Mouse (Mus musculus) c-Kit-positive CD71-positive TER-119-negative erythroid progenitor cells, embryonic 14.5 days (primary cell): ENCODE measurements at regions not wholly inside any gene's neighbourhood (a gene's known extent, or its start where the extent isn't known, plus 50 kb on each side); places are given as distances from the start of the nearest gene placed in this dataset.
"Not testable (repeated sequence)": the region's sequence is repeated elsewhere in the genome, so short reads cannot be mapped to it uniquely, and the experiment has no call there.

ENCODE experiments used
- DNase-seq: peaks from one replicate; pipeline ENCODE4 v3.0.0-alpha.2; 2013; ENCODE audit warnings: low read depth

DNA sequence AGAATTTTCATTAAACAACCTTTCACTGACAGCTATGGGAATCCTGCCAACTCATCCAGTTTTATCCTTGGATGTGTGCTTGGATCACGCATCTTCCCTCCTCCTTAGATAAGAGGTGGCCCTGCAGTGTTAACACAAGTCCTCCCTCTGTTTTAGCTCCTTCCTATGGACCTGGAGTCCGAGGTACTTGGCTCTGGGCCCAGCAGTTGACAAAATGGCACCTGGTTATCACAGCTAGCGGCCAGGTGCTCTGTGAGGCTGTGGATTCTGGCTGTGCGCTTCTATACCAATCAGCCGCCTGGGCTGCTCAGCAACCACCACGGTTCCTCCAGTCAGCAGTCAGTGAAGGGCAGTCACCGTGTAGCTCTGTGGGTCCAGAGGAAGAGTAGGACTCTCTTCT is 157.4 kb downstream of the Prdm2 start:
- no peak for DNase-seq

DNA sequence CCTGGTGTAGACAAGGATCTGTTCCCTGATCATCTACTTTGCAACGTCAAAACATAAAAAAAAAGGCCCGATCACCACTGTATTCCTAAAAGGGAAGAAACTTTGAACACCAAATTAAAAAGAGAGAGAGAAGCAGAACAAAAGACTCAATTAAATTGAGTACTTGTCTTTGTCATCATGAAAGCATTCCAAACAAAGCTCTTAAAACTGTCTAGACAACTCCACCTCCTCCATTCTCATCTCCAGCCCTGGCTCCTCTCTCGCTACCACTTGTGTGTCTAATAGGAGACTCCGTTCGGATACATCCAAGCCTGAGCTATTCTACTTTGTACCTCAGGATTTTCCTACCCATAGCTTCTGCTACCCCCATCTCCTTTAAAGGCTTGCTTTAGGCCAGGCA is 159.8 kb downstream of the Prdm2 start:
- no peak for DNase-seq

DNA sequence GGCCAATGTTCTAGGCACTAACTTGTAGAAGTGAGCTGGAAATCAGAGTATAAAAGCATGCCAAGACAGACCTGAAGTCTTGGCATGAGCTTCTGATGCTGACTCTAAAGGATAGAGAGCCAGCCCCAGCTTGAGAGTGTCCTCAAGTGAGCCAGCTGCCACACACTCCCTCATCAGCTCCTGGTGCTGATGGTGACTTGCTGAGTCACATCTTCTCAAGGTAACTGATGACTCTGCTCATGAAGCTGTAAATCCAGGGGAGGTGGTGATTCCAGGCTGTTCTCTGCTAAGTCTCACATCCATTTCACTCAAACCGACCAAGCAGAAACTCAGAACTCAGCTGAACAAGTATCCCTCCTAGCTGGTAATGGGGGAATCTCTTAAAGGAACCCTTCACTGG is 161.6 kb downstream of the Prdm2 start:
- DNase-seq = no peak

DNA sequence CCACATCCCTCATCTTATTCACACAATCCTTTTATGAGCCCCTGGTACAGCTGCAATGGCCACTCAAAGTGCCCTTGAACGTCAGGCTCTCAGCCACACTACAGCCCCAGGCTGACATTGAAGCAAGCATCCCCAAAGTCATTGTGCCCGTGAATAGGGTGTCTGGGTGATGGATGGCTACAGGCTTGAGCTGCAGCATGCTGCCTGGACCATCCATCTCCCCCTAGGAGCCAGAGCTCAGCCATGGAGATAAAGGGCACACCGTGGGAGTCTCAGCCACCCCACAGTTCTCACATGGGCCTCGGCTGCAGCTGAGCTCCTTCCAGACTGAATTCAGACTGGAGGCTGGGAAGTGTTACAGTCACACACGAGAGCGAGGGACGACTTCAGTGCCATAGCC is 167.6 kb downstream of the Prdm2 start:
- no peak for DNase-seq

DNA sequence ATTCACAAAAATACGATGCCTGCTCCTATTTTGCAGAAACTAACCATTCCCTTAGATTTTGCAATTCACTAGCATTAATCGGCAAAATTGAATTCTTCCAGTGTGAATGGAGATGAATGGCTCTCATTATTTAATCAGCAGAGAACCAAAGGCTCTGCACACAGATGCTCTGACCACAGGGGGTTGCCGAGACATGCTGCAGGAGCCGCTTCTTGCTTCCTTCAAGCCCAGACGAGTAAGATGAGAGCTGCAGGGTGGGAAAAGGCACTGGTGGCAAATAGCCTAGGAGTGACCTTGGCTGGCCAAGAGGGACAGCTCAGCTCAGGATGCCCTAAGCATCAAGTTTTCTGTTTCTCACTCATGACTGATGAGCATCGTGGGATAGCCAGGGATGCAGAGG is 170.0 kb downstream of the Prdm2 start:
- DNase-seq = no peak

DNA sequence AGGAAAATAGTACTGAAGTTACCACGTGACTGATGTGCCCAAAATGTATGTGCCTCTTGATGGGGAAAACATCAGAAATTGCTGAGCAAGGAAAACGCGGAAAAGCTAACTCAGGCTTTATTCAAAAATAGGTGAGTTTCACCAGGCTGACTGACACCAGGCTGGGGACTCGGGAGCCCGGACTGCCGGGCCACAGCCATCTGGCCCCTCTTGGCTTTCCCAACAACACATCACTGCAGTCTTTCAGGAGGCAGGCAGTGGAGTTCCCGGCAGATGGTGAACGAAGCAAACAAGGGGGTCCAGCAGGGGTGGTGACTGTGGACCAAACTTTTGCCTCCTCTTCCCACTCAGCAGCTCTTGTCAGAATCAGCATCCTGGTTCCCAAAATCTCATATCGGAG is 174.2 kb downstream of the Prdm2 start:
- DNase-seq = no peak

DNA sequence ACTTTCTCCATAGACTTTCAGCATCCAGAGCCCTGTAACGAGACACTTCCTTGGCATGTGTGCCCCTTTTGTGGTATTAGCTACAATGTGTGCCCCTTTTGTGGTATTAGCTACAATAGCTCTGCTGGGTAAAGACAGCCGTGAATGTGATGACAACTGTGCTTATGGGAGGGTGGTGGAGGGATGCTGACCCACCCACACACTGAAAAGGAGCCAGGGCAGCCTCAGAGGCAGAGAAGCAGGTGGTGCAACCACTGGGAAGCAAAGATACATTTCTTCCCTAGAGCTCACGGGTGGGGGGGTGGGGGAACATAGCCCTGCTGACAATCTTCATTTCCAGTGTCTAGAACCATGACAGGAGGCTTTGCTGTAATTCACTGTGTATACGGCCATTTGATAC is 176.1 kb downstream of the Prdm2 start:
- DNase-seq = no peak

DNA sequence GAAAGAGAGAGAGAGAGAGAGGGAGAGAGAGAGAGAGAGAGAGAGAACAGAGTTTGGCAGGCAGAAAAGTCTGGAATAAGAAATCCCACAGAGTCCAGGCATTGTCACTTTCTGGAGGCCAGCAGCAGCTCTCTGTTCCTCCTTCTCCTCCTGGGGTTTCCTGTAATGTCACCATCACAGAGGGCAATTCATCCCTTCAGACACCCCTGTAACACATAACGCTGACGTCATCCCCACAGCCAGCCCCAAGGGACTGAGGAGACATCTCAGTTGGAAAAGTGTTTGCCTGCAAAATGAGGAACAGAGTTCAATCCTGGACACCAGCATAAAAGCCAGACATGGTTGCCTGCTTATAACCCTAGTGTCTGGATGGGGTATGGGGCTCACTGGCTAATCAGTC is 177.7 kb downstream of the Prdm2 start:
- not testable (repeated sequence) for DNase-seq

DNA sequence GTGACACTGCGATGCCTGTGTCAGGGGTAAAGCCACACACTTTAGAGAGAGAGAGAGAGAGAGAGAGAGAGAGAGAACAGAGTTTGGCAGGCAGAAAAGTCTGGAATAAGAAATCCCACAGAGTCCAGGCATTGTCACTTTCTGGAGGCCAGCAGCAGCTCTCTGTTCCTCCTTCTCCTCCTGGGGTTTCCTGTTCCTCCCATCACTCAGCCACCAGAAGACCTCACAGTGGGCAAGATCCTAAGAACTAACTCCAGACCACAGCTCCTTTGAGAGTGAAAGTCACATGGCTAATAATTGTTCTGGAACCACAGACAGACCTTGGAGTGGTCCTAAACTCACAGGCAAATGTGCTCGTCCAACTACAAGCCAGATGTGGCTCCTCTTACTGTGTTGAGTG is 178.5 kb downstream of the Prdm2 start:
- DNase-seq = not testable (repeated sequence)

DNA sequence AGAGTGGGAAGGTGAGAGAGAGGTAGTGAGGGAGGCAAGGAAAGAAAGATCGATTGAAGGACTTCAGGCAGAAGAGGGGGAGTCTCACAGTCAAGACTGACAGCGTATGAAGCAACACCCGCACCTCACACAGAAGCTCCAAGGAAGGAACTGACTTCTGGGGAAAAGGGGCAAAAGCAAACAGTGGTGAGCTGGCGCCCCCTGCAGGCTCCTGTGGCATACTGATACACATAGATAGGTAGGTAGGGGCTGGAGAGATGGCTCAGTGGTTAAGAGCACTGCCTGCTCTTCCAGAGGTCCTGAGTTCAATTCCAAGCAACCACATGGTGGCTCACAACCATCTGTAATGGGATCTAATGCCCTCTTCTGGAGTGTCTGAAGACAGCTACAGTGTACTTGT is 183.0 kb downstream of the Prdm2 start:
- not testable (repeated sequence) for DNase-seq

DNA sequence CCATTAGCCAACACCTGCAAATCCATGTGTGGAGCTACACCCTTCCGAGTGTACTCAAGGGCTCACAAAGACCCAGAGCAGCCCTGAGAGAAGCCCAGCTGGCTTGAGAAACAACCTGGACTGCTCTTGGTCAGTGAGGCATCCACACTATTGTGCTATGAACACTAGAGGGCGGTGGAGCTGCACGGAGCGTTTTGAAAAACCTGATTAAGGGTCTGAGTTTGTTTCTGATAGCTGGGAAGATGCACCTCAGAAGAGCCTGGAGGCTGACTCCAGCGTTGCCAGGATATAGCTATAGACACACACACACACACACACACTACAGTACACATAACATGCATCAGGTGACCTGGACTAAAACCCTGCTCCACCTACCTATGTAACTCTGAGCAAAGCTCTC is 185.5 kb downstream of the Prdm2 start:
- peak; percentile 9 for DNase-seq

DNA sequence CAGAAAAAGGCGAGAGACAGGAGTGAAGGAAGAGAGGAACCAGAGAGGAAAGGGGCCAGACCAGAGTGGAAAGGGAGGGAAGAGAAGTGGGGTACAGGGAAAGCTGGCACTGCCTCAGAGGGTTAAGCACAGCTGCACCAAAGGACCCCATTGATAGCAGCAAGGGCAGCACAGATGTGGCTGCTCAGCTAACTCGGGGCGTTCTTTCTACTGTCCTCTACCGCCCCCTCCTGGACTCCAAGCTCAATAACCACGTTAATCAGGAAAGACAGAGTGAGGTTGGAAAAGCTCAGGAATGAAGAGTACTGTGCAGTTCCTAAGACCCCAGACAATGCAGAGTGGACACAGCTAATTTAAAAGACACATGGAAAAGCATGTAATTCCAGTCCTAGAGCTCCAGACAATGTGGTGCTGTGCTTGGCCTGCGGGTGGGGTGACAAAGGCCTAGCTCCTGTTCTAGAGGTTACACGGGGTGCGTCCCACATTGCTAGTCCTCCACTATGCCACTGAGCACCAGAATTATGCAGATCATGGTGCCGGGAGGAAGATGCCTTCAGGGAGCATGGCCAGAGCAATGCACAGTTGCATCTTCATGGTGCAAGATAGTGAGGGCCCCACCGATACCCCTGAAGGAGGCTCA is 191.4 kb downstream of the Prdm2 start:
- peak; percentile 6 for DNase-seq

DNA sequence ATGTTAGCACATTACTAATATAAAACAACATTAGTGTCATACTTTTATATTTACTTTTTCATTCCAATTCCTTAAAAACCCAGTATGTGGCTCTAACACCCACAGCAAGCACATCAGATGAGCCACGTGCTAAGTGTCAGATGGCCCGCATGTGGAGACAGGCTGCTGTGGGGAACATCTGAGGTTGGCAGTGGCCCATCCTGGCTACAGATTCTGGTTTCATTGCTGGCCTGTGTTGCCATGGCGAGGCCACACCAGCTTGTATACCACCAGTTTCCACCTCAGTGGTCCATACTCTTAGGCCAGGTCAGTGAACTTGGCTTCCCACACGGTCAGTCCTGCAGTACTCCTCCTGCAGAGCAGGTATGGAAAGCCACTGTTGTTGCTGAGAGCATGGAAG is 192.1 kb downstream of the Prdm2 start:
- DNase-seq = no peak

DNA sequence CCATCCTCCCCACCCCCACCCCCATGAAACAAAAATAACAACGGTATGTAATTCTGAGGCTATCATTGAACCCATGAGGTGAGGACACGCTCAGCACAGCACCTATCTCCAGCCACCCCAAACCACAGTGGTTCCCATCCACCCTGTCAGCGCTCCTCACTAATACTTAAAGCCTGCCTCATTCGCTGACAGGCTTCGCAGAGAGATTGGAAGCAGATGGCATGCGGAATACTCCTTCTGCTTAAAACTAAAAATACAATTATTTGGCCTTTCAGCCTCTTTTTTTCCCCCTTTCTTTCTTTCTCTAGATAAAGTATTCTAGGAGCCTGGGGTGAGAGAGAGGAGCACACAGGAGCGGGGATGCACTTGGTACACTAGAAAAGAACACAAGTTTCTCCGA is 199.9 kb downstream of the Prdm2 start:
- DNase-seq = no peak

DNA sequence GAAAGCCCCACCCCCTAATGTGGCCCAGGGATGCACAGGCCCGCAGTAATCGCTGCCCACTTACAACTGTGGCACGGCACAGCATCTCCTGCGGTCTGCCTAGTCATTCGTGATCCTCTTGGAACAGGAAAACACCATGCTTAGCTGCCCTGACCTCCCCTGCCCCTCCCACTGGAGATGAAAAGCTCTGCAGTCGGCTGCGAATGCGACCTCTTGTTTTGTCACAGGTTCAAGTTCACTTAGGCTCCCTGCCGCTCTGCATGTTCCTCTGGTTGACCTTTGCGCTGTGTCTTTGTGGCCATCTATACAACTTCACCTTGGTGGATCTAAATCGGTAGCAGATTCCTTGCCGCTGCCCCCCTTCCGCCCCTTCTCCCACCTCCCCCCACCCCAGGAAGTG is 210.8 kb downstream of the Prdm2 start:
- no peak for DNase-seq

DNA sequence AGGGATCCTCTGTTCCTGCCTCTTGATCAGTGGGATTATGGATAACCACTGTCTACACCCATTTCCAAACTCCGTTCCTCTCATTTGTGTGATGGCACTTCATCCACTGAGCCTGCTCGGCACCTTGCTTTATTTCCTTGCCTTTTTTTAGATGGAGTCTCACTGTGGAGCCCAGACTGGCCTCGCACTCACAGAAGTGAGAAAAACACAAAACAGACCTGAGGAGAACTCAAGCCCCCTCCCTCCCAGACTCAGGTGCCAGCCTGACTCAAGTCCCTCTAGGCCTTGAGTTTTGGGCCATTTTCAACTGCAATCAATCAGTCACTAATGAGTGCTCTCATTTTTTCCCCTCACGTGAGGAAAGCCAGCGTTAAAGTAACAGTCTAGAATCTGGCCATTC is 211.3 kb downstream of the Prdm2 start:
- no peak for DNase-seq

DNA sequence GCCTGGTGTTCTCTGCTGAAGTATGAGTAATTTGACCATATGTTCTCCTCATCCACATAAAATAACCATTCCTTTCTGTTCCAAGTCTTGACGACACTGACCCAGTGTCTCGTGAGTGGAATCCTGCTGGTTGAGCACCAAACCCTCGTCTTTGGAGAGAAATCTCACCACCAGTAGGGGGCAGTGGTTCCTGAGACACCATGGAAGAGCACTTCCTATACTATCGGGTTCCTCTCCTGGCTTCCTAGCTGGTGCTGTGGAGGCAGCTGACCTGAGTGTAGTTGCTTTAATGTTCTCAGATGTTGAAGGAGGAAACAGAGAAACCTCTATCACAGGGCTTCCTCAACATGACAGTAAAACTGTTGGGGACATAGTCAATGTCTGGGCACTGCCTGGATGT is 216.4 kb downstream of the Prdm2 start:
- no peak for DNase-seq

DNA sequence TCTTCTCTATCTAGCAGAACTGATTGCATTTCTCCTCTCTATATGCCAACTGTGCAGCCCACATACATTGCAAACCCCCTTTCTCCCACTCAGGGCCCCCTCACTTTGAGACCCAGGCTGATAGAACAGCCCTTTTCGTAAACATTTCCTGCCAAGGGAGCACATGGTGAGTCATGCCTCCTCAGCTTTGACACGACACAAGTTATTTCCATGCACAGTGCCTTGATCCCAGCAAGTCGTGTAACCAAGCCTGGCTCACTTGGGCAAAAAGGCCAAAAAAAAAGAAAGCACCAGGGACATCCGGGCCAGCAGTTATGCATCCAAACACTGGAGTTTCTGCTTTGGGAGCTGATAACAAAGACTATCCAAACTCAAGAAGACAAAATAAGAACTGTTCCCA is 221.4 kb downstream of the Prdm2 start:
- DNase-seq = no peak

DNA sequence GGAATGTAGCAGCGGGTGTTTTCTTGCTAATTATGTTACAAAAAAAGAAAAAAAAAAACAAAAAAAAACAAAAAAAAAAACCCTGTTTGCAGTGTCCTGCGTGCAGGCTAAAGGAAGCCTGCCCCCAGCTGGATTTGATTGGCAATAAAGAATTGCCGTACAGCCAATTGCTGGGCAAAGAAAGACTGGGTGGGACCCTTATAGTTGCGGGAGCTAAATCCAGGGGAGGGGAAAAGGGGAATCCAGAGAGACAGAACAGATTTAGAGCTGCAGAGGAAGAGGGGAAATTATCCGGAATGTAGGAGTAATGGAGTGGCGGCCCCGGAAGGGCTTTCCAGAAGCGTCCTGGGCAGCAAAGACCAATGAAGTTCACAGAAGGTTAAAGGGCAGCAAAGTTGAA is 223.6 kb downstream of the Prdm2 start:
- DNase-seq = no peak

DNA sequence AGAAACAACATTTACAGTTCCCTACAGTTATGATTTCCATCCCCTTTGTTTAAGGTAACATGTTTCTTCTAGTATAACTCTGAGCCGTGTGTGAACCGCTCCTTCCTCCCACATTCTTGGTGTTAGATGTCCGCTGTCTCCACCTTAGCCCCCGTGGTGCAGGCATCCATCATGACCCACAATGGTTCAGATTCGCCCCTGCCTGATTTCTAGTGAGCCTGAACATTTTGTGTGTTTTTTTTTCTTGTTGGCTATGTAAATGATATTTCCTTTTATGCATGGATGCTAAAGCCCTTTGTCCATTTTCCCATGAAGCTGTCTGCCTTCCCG is 229.5 kb downstream of the Prdm2 start:
- DNase-seq = no peak

DNA sequence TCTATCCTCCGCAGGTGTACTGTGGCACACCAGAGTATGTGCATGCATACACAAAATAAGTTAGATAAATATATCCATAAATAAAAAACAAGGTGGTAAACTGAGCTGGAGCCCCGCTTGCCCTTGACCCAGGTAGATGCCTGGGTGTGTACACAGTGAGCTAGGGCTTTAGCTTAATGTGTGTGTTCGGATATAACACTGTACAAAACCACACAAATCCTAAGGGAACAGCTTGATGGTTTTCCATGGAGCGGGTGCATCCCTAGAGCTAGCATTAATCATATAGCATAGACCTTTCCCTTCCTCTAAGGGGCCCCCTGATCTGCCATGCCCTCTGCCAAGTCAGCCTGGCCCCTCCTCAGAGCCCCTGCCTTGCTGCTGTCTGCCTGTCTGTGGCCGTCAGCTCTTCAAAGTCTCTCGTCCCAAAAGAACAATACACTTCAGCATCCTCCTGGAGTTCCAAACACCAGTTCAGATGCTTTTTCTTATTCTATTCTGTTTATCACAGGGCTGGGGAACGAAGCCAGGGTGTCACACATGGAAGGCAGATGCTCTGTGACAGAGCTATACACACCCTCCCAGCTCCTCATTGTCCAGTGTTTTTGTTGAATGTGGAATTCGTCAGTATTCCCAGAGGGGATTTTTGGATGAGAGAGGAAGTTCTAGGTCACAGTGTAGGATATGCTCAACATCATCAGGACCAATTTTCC is 230.1 kb downstream of the Prdm2 start:
- no peak for DNase-seq

DNA sequence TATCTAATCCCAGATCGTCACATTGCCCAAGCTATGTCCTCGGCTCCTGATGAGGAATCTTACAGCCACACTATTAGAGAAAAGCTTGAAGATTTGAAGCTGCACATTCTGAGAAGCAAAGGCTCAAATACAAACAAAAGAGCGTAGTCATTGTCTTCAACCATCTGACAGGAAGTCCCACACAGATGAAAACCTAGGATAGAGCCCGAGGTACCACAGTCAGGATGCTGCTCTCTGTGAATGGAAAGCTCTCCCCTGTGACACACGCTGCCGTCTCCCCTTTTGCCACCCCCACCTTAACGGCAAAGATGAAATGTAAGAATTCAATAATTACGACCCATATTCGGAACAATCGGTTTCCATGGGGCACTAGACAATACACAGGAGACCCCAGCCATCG is 237.2 kb downstream of the Prdm2 start:
- no peak for DNase-seq

DNA sequence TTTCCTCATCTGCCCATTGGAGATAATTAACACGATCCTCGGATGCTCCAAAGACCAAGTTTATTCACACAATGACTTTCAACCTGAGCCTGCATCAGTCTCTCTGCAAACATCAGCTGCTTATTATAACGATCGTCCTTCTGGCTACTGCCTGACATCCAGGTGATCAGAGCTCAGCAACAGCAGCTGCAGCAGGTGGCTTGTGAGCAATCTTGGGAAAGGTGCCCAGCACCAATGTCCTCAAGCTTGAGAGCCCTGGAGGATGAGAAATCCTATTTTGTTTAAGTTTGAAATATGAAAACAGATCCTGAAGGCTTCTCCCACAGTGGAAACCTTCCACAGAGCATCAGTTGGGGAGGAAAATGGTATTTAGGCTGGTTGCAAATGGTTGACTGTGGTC is 242.8 kb downstream of the Prdm2 start:
- no peak for DNase-seq

DNA sequence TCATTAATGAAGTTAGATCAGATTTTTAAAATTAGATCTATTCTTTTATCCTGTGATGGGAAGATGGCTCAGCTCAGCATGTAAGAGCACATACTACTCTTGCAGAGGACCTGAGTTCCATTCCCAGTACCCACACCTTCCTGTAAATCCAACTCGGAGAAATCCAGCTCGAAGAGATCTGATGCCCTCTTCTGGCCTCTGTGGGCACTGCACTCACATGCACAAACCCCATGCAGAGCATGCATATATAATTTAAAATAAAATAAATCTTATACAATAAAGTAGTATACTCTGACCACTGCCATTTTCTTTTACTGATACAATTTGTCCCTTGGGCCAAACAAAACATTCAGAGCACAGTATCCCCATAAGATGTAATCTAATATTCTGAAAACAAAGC is 245.2 kb downstream of the Prdm2 start:
- DNase-seq = no peak
